Mouse (Mus musculus): ENCODE results near the gene Thbd.

Gene Thbd

GRCm38 (mm10) chr2:148407870-148408760, at the start of gene Thbd:
Gene Thbd (minus strand): TSS chr2:148408188.
- in situ Hi-C loops (cut with MboI, MseI) = no loop called here

GRCm38 (mm10) chr2:148455341-148455740, 47.4 kb upstream of the Thbd start:
- in situ Hi-C loops (cut with MboI, MseI) = no loop called here

- in situ Hi-C loops (cut with MboI, MseI) = no loop called here
Measured at GRCm38 (mm10) chr2:148454014-148454542, 46.1 kb upstream of the Thbd start.

- in situ Hi-C loops (cut with MboI, MseI) = no loop called here
Measured at GRCm38 (mm10) chr2:148453061-148453460, 45.1 kb upstream of the Thbd start.

- in situ Hi-C loops (cut with MboI, MseI) = no loop called here
Measured at GRCm38 (mm10) chr2:148451498-148451897, 43.5 kb upstream of the Thbd start.

GRCm38 (mm10) chr2:148450616-148451015, 42.6 kb upstream of the Thbd start:
- in situ Hi-C loops (cut with MboI, MseI) = no loop called here

- in situ Hi-C loops (cut with MboI, MseI) = no loop called here
Measured at GRCm38 (mm10) chr2:148449659-148450058, 41.7 kb upstream of the Thbd start.

- in situ Hi-C loops (cut with MboI, MseI) = no loop called here
Measured at GRCm38 (mm10) chr2:148446446-148446845, 38.5 kb upstream of the Thbd start.

GRCm38 (mm10) chr2:148445616-148446015, 37.6 kb upstream of the Thbd start:
- in situ Hi-C loops (cut with MboI, MseI) = no loop called here

DNA sequence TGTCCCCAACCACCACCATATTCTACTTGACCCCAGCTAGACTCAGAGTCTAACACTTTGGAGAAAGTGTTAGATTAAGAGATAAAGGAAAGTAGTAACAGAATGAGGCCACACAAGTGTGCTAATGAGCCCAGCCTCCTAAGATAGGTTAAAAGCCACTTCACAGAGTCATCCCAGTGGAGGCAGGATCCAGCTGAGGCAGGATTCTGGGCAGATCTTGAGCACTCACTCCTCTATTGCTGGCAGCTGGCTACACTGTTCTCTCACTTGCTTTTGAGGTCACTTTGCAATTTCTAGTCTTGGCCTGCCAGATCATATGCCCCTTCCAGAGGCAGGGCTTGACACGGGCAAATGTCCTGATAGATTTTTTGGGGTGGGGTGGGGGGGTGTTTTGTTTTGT, 36.5 kb upstream of the Thbd start:
- in situ Hi-C loops (cut with MboI, MseI) = no loop called here

DNA sequence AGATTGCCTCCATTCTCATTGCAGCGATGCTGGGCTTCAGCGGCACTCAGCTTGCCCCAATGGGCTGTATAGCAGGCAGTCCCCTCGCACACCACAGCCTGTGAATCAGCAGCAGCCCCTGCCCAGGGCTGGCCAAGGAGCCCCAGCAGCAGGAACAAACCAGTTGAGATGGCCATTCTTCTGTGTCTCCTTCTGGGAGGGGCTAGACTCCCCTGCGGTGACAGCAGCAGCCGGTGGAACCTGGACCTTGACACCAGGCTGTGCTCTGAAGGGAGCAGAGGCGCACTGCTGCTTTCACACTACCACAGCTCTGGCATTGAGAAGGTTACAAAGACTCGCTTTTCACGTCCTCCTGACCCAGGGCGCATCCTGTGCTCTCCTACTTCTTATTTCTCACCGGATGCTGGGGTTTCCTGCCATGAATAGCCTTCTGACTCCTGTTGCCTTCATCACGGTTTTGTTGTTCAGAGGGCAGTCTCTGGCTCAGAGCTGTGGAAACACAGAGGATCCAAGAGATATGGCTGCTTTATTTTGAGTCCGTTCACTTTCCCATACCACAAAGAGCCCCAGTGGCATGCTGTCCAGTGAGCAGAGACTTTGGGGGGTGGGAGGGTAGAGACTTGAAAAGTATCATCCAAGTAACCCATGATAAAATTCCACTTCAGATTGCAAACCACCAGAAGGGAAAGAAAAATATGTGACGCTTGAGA, 35.4 kb upstream of the Thbd start, which contains the start of gene Cd93:
TSS of gene Cd93 (minus strand) at position 315 of the 710 bp plus-strand sequence.
- in situ Hi-C loops (cut with MboI, MseI) = no loop called here

- in situ Hi-C loops (cut with MboI, MseI) = no loop called here
Measured at GRCm38 (mm10) chr2:148442710-148443109, 34.7 kb upstream of the Thbd start.

DNA sequence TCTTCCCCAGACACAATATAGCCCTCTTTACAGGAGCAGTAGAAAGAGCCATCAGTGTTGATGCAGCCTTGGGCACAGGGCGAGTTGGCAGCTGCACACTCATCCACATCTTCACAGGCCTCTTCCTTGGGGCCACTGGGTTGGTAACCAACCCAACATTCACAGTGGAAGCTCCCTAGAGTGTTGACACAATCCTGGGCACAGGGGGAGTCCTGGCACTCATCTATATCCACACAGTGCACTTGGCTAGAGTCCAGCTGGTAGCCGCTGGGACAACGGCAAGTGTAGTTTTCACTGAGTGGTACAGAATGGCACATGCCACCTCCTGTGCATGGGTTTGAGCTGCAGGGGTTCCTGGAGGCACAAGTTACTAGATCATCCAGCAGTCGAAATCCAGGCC, 34.2 kb upstream of the Thbd start:
- in situ Hi-C loops (cut with MboI, MseI) = no loop called here

DNA sequence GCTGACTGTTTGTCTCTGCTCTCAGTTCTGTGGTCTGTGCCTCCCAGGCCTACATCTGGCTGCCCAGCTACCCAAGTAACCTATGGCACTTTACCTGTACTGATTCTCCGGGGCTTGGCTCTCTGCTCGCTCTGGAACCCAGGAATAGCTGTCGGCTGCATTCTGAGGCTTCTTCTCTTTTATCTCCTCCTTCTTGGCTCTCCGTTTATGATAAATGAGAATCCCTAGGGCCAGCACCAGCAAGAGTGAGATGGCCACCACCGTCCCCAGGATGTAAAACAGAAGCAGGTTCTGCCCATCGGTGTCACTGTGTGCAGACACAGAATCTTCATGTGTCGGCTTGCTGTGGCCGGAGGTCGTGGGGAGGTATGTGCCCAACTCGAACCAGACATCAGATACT, 33.4 kb upstream of the Thbd start:
- in situ Hi-C loops (cut with MboI, MseI) = no loop called here

DNA sequence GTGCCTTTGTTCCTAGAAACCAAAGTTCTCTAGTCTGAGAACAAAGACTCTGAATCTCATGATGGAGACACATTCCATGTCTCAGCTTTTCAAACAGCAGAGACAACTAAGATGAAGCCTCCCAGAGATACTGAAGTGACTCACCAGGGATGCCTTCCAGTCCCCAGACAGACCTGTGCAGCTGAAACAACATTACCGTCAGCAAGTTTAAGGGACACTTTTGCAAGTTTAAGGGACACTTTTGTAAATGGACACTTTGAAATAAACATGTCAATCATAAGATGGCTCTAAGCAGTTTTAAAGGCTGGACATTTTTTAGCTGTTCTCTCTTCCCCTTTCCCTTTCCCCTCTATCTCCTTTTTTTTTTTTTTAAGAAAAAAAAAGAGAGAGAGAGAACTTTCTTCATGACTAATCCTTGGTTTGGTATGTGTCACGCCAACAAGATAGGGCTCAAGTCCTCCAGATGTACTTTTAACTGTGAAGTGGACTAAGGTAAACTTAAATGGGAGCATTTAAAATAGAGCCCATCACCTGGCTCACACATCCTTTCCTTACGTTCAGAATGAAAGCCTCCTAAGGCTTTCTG, 31.8 kb upstream of the Thbd start:
- in situ Hi-C loops (cut with MboI, MseI) = no loop called here

DNA sequence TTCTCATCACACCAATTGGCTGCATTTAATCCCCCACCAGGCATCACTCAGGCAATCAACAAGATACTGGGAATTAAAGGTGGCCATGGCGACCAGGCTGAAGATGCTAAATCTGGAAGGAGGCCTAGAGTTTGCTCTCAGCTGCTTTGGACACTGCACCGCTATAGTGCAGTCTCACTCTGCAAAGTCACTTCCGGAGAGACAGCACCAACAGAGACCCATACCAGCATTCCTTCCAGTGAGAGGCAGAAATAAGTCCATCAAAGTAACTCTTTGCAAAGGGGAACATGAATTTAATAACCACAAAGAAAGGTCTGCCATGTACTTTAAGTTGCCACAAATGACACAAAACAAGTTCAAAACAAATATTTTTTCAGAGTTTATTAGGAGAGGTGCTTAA, 28.3 kb upstream of the Thbd start:
- in situ Hi-C loops (cut with MboI, MseI) = no loop called here

DNA sequence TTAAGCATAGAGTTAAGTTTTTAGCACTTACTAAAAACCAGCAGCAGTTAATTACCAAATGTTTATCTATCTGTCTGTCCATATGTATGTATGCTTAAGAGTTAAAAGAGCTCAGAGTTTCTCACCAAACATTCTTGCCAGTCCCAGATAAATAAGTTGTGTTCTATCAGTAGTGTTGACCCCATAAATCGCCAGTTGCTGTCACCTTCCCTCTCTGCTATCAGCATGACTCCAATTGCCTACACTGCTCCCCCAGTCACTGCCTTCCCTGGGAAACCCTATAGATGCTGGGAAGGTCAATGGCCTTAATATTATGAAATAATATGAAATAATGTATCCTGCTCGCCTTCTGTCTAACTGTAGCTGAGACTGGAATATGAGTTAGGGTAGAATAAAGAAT, 24.4 kb upstream of the Thbd start:
- in situ Hi-C loops (cut with MboI, MseI) = no loop called here

DNA sequence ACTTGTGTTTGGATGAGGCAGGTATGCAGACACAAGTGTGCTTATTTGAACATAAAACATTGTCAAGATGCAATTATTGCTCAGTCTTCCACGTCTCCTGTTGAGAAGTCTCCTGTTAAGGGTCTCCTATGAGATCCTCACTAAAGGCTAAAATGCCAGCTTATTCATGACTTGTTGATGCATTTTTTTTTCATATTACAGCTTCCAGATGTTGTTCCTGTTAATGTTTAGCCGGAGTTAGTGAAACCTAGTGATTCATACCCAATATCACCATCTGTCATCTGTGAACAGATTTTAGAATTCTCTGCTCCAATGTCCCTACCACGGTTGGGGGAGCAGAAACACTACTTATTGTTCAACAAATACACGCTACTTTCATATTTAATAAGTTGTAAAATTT, 23.0 kb upstream of the Thbd start:
- in situ Hi-C loops (cut with MboI, MseI) = no loop called here

GRCm38 (mm10) chr2:148429001-148429505, 21.1 kb upstream of the Thbd start:
- in situ Hi-C loops (cut with MboI, MseI) = no loop called here

DNA sequence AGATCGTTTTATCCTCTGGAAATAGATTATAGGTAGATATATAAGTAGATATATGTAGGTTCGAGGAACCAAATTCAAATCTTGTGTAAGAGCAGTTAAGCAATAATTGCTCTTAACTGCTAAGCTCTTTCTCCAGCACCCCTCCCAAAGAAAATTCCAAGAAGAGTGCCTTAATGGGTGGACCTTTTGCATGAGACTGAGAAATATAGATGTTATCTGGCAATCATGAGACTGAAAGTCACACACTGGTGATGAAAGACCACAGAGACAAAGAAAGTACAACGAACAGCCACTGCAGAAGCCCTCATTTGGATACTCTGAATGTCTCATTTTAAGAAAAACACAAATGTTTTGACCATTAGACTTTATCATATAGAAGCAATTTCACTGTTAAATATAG, 20.5 kb upstream of the Thbd start:
- in situ Hi-C loops (cut with MboI, MseI) = no loop called here

GRCm38 (mm10) chr2:148427553-148427952, 19.6 kb upstream of the Thbd start:
- in situ Hi-C loops (cut with MboI, MseI) = no loop called here
